Mouse (Mus musculus): ENCODE results near the gene Cyb561a3.

- TF ChIP-seq CTCF (IDR thresholded peaks at IDR 0.05; ENCODE audit: extremely low read depth, insufficient read depth, insufficient read length, insufficient replicate concordance) (peak; percentile 20; the same call in 1 of the 2 replicates), POLR2A (IDR thresholded peaks at IDR 0.05; ENCODE audit: low read depth, low read length) (no peak)
Observed at GRCm38 (mm10) chr19:10598188-10598587, 21.2 kb downstream of the Cyb561a3 start.

Data from spleen, adult 2 months (tissue).